Mouse (Mus musculus) neural tube, embryonic 15.5 days (tissue): ENCODE measurements around the gene Cenpt. TPM values are rescaled to one million over a fixed set of nuclear protein-coding genes. Genes with fewer than 3 reads are reported as not detected.

Source experiments
- ATAC-seq: fragments of 200-750 bp; cut with Nextera tagmentation; 2 replicates; pipeline ENCODE4 v1.8.0; 2017; ENCODE audit warnings: mild to moderate bottlenecking, moderate TSS enrichment, moderate library complexity; ENCODE audit not compliant: low FRiP score
- H3K27ac ChIP-seq: fragments of 300-500 bp; sonication (generic); replicated peaks from 2 replicates; pipeline ENCODE4 v1.5.1; 2015; ENCODE audit warnings: mild to moderate bottlenecking, inconsistent platforms
- H3K27me3 ChIP-seq: fragments of 300-500 bp; sonication (generic); replicated peaks from 2 replicates; pipeline ENCODE4 v1.6.1; 2015; ENCODE audit warnings: inconsistent platforms
- H3K36me3 ChIP-seq: fragments of 300-500 bp; sonication (generic); 2 replicates; pipeline ENCODE4 v1.6.1; 2015; ENCODE audit warnings: inconsistent platforms
- H3K4me1 ChIP-seq: fragments of 300-500 bp; sonication (generic); 2 replicates; pipeline ENCODE4 v1.6.1; 2015; ENCODE audit warnings: inconsistent platforms
- H3K4me2 ChIP-seq: fragments of 300-500 bp; sonication (generic); 2 replicates; pipeline ENCODE4 v1.6.1; 2015; ENCODE audit warnings: inconsistent platforms, mild to moderate bottlenecking, moderate library complexity
- H3K4me3 ChIP-seq: fragments of 300-500 bp; sonication (generic); replicated peaks from 2 replicates; pipeline ENCODE4 v1.5.1; 2015; ENCODE audit warnings: mild to moderate bottlenecking, inconsistent platforms
- H3K9ac ChIP-seq: fragments of 300-500 bp; sonication (generic); replicated peaks from 2 replicates; pipeline ENCODE4 v1.6.1; 2015; ENCODE audit warnings: mild to moderate bottlenecking, inconsistent platforms
- H3K9me3 ChIP-seq: fragments of 300-500 bp; sonication (generic); replicated peaks from 2 replicates; pipeline ENCODE4 v1.6.1; 2016; ENCODE audit warnings: inconsistent platforms
- WGBS: fragments of 180-500 bp; shearing (Covaris S2); methylation state at CpG from one replicate; pipeline ENCODE4 v1.1.7; 2015; ENCODE audit warnings: mixed read lengths; 5-methylcytosine and 5-hydroxymethylcytosine counted together
- polyA plus RNA-seq: library from polyadenylated mRNA; unstranded; fragments of >200 nt; fragmentation: Nextera tagmentation; extraction: Ambion mirVana; gene quantifications from 2 replicates; pipeline ENCODE4 v1.2.1, GENCODE M21; 2015

Cenpt gene
- polyA plus RNA-seq, 1 experiment from 2014 or later, result 49.3 TPM

- ATAC-seq, result no peak
- WGBS, result 84% methylated on average over 6 of the region's 6 CpGs
- Histone ChIP-seq H3K4me3 (no peak overlapping the region), H3K4me2 (no peak overlapping the region), H3K4me1 (peaks cover 26% of the 10 kb centered on the region), H3K9me3 (no peaks in the 10 kb centered on the region), H3K27ac (no peak overlapping the region), H3K36me3 (peaks cover 40% of the 10 kb centered on the region), H3K27me3 (no peaks in the 10 kb centered on the region), H3K9ac (no peak overlapping the region)
These were observed 13.4 kb upstream of the Cenpt start for GRCm38 (mm10) chr8:105866364-105867029.

- Histone ChIP-seq H3K27ac (no peak overlapping the region), H3K9me3 (no peaks in the 10 kb centered on the region), H3K27me3 (no peaks in the 10 kb centered on the region), H3K4me3 (peak overlapping the region; percentile 95), H3K4me1 (peaks cover 61% of the 10 kb centered on the region), H3K36me3 (peaks cover 13% of the 10 kb centered on the region), H3K9ac (peak overlapping the region; percentile 97), H3K4me2 (peak overlapping the region; percentile 74)
- WGBS, result 4% methylated on average over 1 of the region's 1 CpGs
- ATAC-seq, result no peak
These were observed 8.9 kb upstream of the Cenpt start for GRCm38 (mm10) chr8:105861951-105862350.

- Histone ChIP-seq H3K36me3 (peaks cover 4% of the 10 kb centered on the region; the same call in 1 of the 2 replicates), H3K4me3 (peak within 1 kb of the TSS; percentile 95), H3K4me2 (peak within 1 kb of the TSS; percentile 74), H3K27me3 (no peaks in the 10 kb centered on the region), H3K9ac (peak within 1 kb of the TSS; percentile 97), H3K9me3 (no peaks in the 10 kb centered on the region), H3K4me1 (peaks cover 73% of the 10 kb centered on the region), H3K27ac (peak within 1 kb of the TSS; percentile 93)
- ATAC-seq, result peak; percentile 96
- under 1% methylated on average over 54 of the region's 59 CpGs for WGBS
These were observed 7.3 kb upstream of the Cenpt start, which contains the start of gene Nutf2 for GRCm38 (mm10) chr8:105860143-105860981. Gene Nutf2 (plus strand): TSS chr8:105860580.

GRCm38 (mm10) chr8:105859314-105859713 is 6.2 kb upstream of the Cenpt start:
- H3K4me1 ChIP-seq, result peaks cover 73% of the 10 kb centered on the region
- H3K9ac ChIP-seq, result no peak overlapping the region
- H3K4me2 ChIP-seq, result peak overlapping the region; percentile 74
- WGBS, result 88% methylated on average over 5 of the region's 5 CpGs
- H3K27ac ChIP-seq, result peak overlapping the region; percentile 93
- H3K27me3 ChIP-seq, result no peaks in the 10 kb centered on the region
- H3K36me3 ChIP-seq, result peaks cover 4% of the 10 kb centered on the region; the same call in 1 of the 2 replicates
- no peaks in the 10 kb centered on the region for H3K9me3 ChIP-seq
- no peak overlapping the region for H3K4me3 ChIP-seq
- no peak for ATAC-seq

- Histone ChIP-seq H3K9ac (no peak overlapping the region), H3K4me3 (no peak overlapping the region), H3K9me3 (no peaks in the 10 kb centered on the region), H3K4me2 (no peak overlapping the region), H3K27ac (no peak overlapping the region), H3K27me3 (no peaks in the 10 kb centered on the region), H3K36me3 (peaks cover 4% of the 10 kb centered on the region; the same call in 1 of the 2 replicates), H3K4me1 (peaks cover 67% of the 10 kb centered on the region)
- ATAC-seq, result no peak
- WGBS, result 92% methylated on average over 5 of the region's 5 CpGs
These were observed 5.4 kb upstream of the Cenpt start for GRCm38 (mm10) chr8:105858495-105858894.

- Histone ChIP-seq H3K4me1 (peaks cover 48% of the 10 kb centered on the region), H3K9me3 (no peaks in the 10 kb centered on the region), H3K36me3 (peaks cover 4% of the 10 kb centered on the region; the same call in 1 of the 2 replicates), H3K27ac (peak overlapping the region; percentile 89), H3K4me3 (peak overlapping the region; percentile 86), H3K4me2 (peak overlapping the region; percentile 85), H3K27me3 (no peaks in the 10 kb centered on the region), H3K9ac (peak overlapping the region; percentile 63)
- 24% methylated on average over 15 of the region's 15 CpGs for WGBS
- no peak for ATAC-seq
These were observed 3.2 kb upstream of the Cenpt start for GRCm38 (mm10) chr8:105856168-105856835.

- peaks cover 51% of the 10 kb centered on the region for H3K4me1 ChIP-seq
- under 1% methylated on average over 70 of the region's 71 CpGs for WGBS
- peak; percentile 48 for ATAC-seq
These were observed 2.4 kb upstream of the Cenpt start for GRCm38 (mm10) chr8:105855248-105856167.

GRCm38 (mm10) chr8:105854715-105855216 is 1.7 kb upstream of the Cenpt start, which contains the start of gene Thap11:
Gene Thap11 (plus strand): TSS chr8:105855132.
- peak within 1 kb of the TSS; percentile 86 for H3K4me3 ChIP-seq
- H3K4me1 ChIP-seq, result peaks cover 50% of the 10 kb centered on the region
- WGBS, result under 1% methylated on average over 43 of the region's 43 CpGs
- H3K36me3 ChIP-seq, result peaks cover 4% of the 10 kb centered on the region; the same call in 1 of the 2 replicates
- H3K9me3 ChIP-seq, result no peaks in the 10 kb centered on the region
- H3K9ac ChIP-seq, result peak within 1 kb of the TSS; percentile 63
- H3K27ac ChIP-seq, result peak within 1 kb of the TSS; percentile 89
- ATAC-seq, result peak; percentile 91
- H3K4me2 ChIP-seq, result peak within 1 kb of the TSS; percentile 85
- H3K27me3 ChIP-seq, result no peaks in the 10 kb centered on the region

More at GRCm38 (mm10) chr8:105855248-105856167, 2.4 kb upstream of the Cenpt start:
- Histone ChIP-seq H3K9me3 (no peaks in the 10 kb centered on the region), H3K4me3 (peak overlapping the region; percentile 86), H3K27me3 (no peaks in the 10 kb centered on the region), H3K4me2 (peak overlapping the region; percentile 85), H3K27ac (peak overlapping the region; percentile 89), H3K9ac (peak overlapping the region; percentile 63), H3K36me3 (peaks cover 4% of the 10 kb centered on the region; the same call in 1 of the 2 replicates)

- no peak overlapping the region; the same call in 1 of the 2 replicates for H3K9ac ChIP-seq
- peaks cover 4% of the 10 kb centered on the region; the same call in 1 of the 2 replicates for H3K36me3 ChIP-seq
- no peaks in the 10 kb centered on the region for H3K9me3 ChIP-seq
- 29% methylated on average over 8 of the region's 8 CpGs for WGBS
- no peaks in the 10 kb centered on the region for H3K27me3 ChIP-seq
- H3K4me1 ChIP-seq, result peaks cover 46% of the 10 kb centered on the region
- peak overlapping the region; percentile 66 for H3K27ac ChIP-seq
- ATAC-seq, result peak; percentile 14
- peak overlapping the region; percentile 86 for H3K4me3 ChIP-seq
- peak overlapping the region; percentile 85 for H3K4me2 ChIP-seq
These were observed 1.2 kb upstream of the Cenpt start for GRCm38 (mm10) chr8:105854303-105854702.

GRCm38 (mm10) chr8:105852146-105852729 is 840 bp downstream of the Cenpt start:
- peaks cover 26% of the 10 kb centered on the region for H3K4me1 ChIP-seq
- peak overlapping the region; percentile 74 for H3K4me3 ChIP-seq
- no peaks in the 10 kb centered on the region for H3K27me3 ChIP-seq
- no peak overlapping the region for H3K9ac ChIP-seq
- peaks cover 19% of the 10 kb centered on the region for H3K36me3 ChIP-seq
- peak overlapping the region; percentile 75 for H3K4me2 ChIP-seq
- WGBS, result 84% methylated on average over 12 of the region's 12 CpGs
- no peaks in the 10 kb centered on the region for H3K9me3 ChIP-seq
- no peak overlapping the region for H3K27ac ChIP-seq
- no peak for ATAC-seq
